Mouse (Mus musculus) heart, adult 2 months (tissue): ENCODE measurements around the gene Rreb1.

Source experiments
- CTCF ChIP-seq: fragments of 200-600 bp; IDR thresholded peaks from 2 replicates; pipeline ENCODE4 v1.8.1; 2022; ENCODE audit warnings: antibody characterized with exemption, mild to moderate bottlenecking, moderate library complexity
- EP300 ChIP-seq: fragments of 200-500 bp; IDR thresholded peaks from 2 replicates; pipeline ENCODE4 v1.6.1; 2011; ENCODE audit warnings: low read depth, low read length, control low read depth; ENCODE audit not compliant: insufficient read depth
- POLR2A ChIP-seq: fragments of 200-500 bp; IDR thresholded peaks from 2 replicates; pipeline ENCODE4 v1.6.1; 2011; ENCODE audit warnings: mild to moderate bottlenecking, low read depth, low read length, control low read depth; ENCODE audit not compliant: insufficient read depth

DNA sequence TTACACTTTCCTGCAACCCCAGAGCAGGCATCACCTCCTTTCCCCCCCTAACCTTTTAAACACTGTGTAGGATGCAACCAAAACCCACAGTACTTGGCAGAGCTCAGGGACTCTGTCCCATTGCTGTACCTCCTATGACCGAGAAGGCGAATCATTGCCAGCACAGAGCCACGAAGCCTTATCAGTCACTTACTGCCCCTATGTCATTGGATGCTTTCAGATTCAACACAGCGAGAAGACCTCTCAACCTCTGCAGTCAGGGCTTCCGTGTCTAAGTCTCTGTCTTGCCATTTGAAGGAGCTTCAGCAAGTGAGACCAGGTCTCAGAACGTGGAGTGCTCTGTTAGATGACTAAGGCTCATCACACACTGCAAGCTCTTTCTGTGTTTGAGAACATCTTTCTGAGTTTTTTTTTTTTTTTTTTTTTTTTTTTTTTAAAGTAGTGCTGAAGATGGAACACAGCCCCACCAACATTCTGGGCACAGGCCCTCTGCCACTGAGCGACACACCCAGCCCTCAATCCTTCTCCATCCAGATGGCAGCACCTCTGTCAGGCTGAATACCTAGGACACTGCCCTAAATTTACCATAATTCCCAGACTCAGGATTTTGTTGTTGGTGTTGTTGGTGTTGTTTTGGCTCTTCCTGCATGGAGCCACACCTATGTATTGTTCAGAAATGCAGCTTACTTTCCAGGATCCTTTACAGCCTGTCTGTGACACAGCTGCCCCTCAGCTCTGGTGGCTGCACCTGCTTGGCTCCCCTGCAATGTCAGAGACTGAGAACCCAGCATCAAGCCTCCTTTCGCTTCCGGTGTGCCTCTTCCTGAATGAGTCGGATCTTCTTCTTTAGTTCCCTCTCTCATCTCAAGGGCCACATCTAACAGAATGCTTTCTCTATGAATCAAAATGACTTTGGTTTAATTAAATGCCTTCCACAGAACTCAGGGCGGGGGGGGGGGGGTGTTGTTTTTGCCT, 23.2 kb downstream of the Rreb1 start:
- TF ChIP-seq CTCF (no peak), EP300 (no peak), POLR2A (no peak)
